Comparison of ENCODE assay signal across 23 mouse cellular contexts in the genomic region with DNA sequence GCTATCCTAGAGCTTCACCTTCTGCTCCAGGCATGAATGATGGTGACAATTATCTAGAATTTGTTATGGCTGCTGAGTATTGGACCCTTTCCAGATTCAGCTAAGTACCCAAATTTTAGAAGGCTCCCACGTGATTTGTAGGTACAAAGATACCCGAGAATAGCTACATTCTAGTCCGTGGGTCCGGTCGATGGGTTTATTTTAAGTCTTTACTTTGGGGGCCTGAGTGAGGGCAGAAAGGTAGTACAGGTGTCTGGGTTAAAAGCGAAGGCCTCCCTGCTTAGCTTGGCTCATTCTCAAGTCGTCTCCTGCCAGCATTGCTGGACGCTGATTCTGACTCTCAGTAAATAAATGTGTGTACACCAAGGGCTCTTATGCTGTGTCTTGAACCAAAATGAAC. TPM values are rescaled to one million over a fixed set of nuclear protein-coding genes. Genes with fewer than 3 reads are reported as not detected.
DNase-seq lines count a peak whose midpoint lies in the region; ATAC-seq lines count a peak whose summit lies in the region.
"Had no signal": no experiment of that assay in that cellular context is flagged by ENCODE, and none has a peak within 500 bp of the region (broad histone marks: within the 10 kb centered on the region; RNA-seq: fewer than 3 reads in every experiment).

No protein-coding gene starts in this region.

- no peak for DNase-seq in cerebellum, postnatal 4 days (ENCODE audit: low spot score in 2 of 2)
- peak; percentile 13 for DNase-seq in cerebellum, adult 9-11 months
- DNase-seq in cerebellum, adult 11 months = no peak
- peak; percentile 18 for DNase-seq in brain, adult 2 months (ENCODE audit: low read depth, low spot score)
- DNase-seq: adrenal gland, adult 8-10 months; adrenal gland, postnatal 25 days; gastrocnemius, postnatal 10 days; gastrocnemius, postnatal 36 days; heart, postnatal 14 days; heart, postnatal 4 days; kidney, adult 18-20 months had no signal

- ATAC-seq in cerebellum, adult (ENCODE audit: insufficient number of reproducible peaks, low FRiP score, low TSS enrichment) = peak; percentile 29; the same call in 1 of the 2 replicates
- no peak for ATAC-seq in megakaryocyte, adult 5-6 weeks (ENCODE audit: poor library complexity, severe bottlenecking)
- ATAC-seq: activated CD4-positive, CD25-positive, alpha-beta regulatory T cell, adult 4 months; forebrain, embryonic 13.5 days; forebrain, embryonic 16.5 days; hindbrain, postnatal 0 days; inflammation-experienced regulatory T-cells, adult 6 months; intestine, embryonic 16.5 days had no signal

RNA-seq across cellular contexts. Expression of gene Rtp1, which starts 1.1 kb away (rescaled TPM):
- total RNA-seq in megakaryocyte, adult 5-6 weeks (2015) = not detected in 2 replicates
- total RNA-seq in megakaryocyte, adult 5-6 weeks (2017) = not detected in 2 replicates
- total RNA-seq: adrenal gland, adult 8-10 months; adrenal gland, postnatal 25 days; ES-E14; gastrocnemius, adult 18-20 months; gastrocnemius, postnatal 10 days; gastrocnemius, postnatal 36 days; granulocyte monocyte progenitor cell, adult 5-6 weeks; heart, adult 2 months; heart, postnatal 14 days; heart, postnatal 4 days had no signal

Comparison
In these comparisons a context has a peak if more than half of its experiments do, and no peak if none do; other contexts are left out.
1. DNase-seq: peak in cerebellum, adult 9-11 months (single experiment) and brain, adult 2 months (single experiment); none in cerebellum, postnatal 4 days (0 of 2) and cerebellum, adult 11 months (single experiment).